8 mouse cellular contexts compared by ENCODE assay signal in the genomic region with DNA sequence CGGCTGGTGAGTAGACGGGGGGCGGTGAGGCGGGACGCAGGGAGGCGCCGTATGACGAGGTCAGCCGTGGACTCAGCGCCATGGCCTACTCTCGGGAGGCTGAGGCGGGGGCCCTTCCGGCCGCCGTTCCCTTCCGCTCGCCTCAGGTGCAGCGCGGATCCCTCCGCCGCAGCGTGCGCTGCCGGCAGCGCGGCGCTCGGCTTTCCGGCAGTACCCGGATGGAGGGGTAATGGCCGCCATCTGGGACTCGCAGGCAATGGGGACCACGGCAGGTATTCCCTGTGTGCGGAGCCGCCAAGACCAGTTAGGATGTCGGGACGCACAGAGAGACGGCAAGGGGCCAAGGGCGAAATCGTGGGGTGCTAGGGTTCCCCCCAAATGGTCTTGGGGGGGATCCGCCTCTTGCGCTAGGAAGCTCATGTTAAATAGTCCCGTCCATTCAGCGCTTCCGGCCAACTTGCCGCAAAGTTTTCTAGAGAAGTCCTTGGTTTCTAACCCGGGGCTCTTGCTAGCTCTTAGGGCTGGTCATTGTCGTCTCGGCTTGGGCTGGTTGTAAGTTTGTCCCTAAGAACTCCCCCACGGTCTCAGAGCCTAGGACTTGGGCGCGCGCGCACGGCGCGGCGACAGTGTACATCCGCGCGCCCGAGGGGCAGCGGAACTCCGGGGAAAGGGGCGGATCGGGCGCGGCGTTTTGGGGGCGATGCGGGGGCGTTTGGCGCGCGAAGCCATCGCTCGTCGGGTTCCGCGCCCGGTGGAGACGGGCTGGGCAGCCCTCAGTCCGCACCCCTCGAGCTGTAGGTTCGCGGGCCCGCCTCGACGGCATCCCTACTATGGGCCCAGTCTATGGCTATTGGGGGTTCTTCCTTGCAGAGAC. TPM values are rescaled to one million over a fixed set of nuclear protein-coding genes. Genes with fewer than 3 reads are reported as not detected.
A peak's percentile ranks its signal among the peaks of the same experiment; 100 is the strongest.
DNase-seq lines count a peak whose midpoint lies in the region; ATAC-seq and TF ChIP-seq lines count a peak whose summit lies in the region.

A gene (plus strand): TSS at position 187 of the 874 bp plus-strand sequence.

- DNase-seq in 416B (ENCODE audit: low read depth), result peak; percentile 84
- DNase-seq in brain, embryonic 14.5 days (ENCODE audit: low read depth), result peak; percentile 98
- DNase-seq in liver, adult 2 months (ENCODE audit: extremely low read depth, low read depth, low spot score), result peak; percentile 71
- peak; percentile 95 for DNase-seq in splenic B cell, adult 2 months (ENCODE audit: low read depth, low spot score)

- H3ac ChIP-seq in myocyte (ENCODE audit: control insufficient read depth, insufficient read length), result peak within 1 kb of the TSS; percentile 34

- peaks cover 15% of the 10 kb centered on the region for H3K4me1 ChIP-seq in erythroblast, embryonic 14.5 days (ENCODE audit: control insufficient read depth)
- no peaks in the 10 kb centered on the region for H3K4me1 ChIP-seq in heart, embryonic 11.5 days (ENCODE audit: control insufficient read depth, insufficient read depth, low read length)
- no peaks in the 10 kb centered on the region for H3K4me1 ChIP-seq in kidney, embryonic 16.5 days (ENCODE audit: insufficient read depth, low read length)
- peaks cover 3% of the 10 kb centered on the region; the same call in 1 of the 2 replicates for H3K4me1 ChIP-seq in liver, adult 2 months (ENCODE audit: control insufficient read depth, insufficient read depth, low read length)

- peaks cover 39% of the 10 kb centered on the region for H3K27me3 ChIP-seq in erythroblast, embryonic 14.5 days (ENCODE audit: control insufficient read depth)
- peaks cover 6% of the 10 kb centered on the region for H3K27me3 ChIP-seq in heart, embryonic 11.5 days (ENCODE audit: control insufficient read depth, insufficient read depth, low read length)
- peaks cover 24% of the 10 kb centered on the region for H3K27me3 ChIP-seq in kidney, embryonic 16.5 days (ENCODE audit: insufficient read depth, low read length)
- H3K27me3 ChIP-seq in liver, adult 2 months (ENCODE audit: control insufficient read depth, insufficient read depth, low read length), result no peaks in the 10 kb centered on the region
- no peaks in the 10 kb centered on the region for H3K27me3 ChIP-seq in myocyte (ENCODE audit: control insufficient read depth, insufficient read depth, insufficient read length)
- no peaks in the 10 kb centered on the region for H3K27me3 ChIP-seq in splenic B cell, adult 2 months (ENCODE audit: control insufficient read depth, insufficient read depth, low read length, poor library complexity, severe bottlenecking)

- peaks cover 4% of the 10 kb centered on the region for H3K9me3 ChIP-seq in erythroblast, embryonic 14.5 days (ENCODE audit: control insufficient read depth, low read length)
- H3K9me3 ChIP-seq in heart, embryonic 11.5 days (replicated peaks; ENCODE audit: control insufficient read depth, low read length), result peaks cover 3% of the 10 kb centered on the region; the same call in 1 of the 2 replicates
- peaks cover 6% of the 10 kb centered on the region; the same call in 1 of the 2 replicates for H3K9me3 ChIP-seq in kidney, embryonic 16.5 days (ENCODE audit: low read length)

- peak; percentile 85 for ATAC-seq in heart, embryonic 11.5 days (replicated peaks; ENCODE audit: insufficient number of reproducible peaks, low FRiP score, low TSS enrichment)
- peak; percentile 94 for ATAC-seq in kidney, embryonic 16.5 days (ENCODE audit: low FRiP score, low TSS enrichment)

- H3K9ac ChIP-seq in heart, embryonic 11.5 days (ENCODE audit: low read depth, low read length), result peak within 1 kb of the TSS; percentile 90
- H3K9ac ChIP-seq in kidney, embryonic 16.5 days (replicated peaks; ENCODE audit: low read length), result peak within 1 kb of the TSS; percentile 84
- H3K9ac ChIP-seq in liver, adult 2 months (ENCODE audit: low read depth, low read length), result peak within 1 kb of the TSS; percentile 69

- peak within 1 kb of the TSS; percentile 87 for H3K4me3 ChIP-seq in erythroblast, embryonic 14.5 days (replicated peaks)
- peak within 1 kb of the TSS; percentile 72 for H3K4me3 ChIP-seq in heart, embryonic 11.5 days (ENCODE audit: low read depth, low read length)
- peak within 1 kb of the TSS; percentile 87 for H3K4me3 ChIP-seq in kidney, embryonic 16.5 days (ENCODE audit: low read length)
- H3K4me3 ChIP-seq in liver, adult 2 months (ENCODE audit: insufficient read depth, low read depth, low read length), result peak within 1 kb of the TSS; percentile 83
- peak within 1 kb of the TSS; percentile 49 for H3K4me3 ChIP-seq in myocyte

- H3K36me3 ChIP-seq in erythroblast, embryonic 14.5 days (ENCODE audit: control insufficient read depth), result no peaks in the 10 kb centered on the region
- H3K36me3 ChIP-seq in heart, embryonic 11.5 days (ENCODE audit: control insufficient read depth, insufficient read depth, low read length), result no peaks in the 10 kb centered on the region
- H3K36me3 ChIP-seq in kidney, embryonic 16.5 days (ENCODE audit: insufficient read depth, low read length), result no peaks in the 10 kb centered on the region
- no peaks in the 10 kb centered on the region for H3K36me3 ChIP-seq in liver, adult 2 months (ENCODE audit: control insufficient read depth, insufficient read depth, low read length)
- H3K36me3 ChIP-seq in myocyte (ENCODE audit: control insufficient read depth, insufficient read depth), result no peaks in the 10 kb centered on the region
- H3K36me3 ChIP-seq in splenic B cell, adult 2 months (ENCODE audit: control insufficient read depth, insufficient read depth, low read length, poor library complexity, severe bottlenecking), result no peaks in the 10 kb centered on the region

- H3K4me2 ChIP-seq in heart, embryonic 11.5 days, result peak within 1 kb of the TSS; percentile 78
- peak within 1 kb of the TSS; percentile 83 for H3K4me2 ChIP-seq in kidney, embryonic 16.5 days (replicated peaks; ENCODE audit: low read depth, low read length)
- H3K4me2 ChIP-seq in myocyte (ENCODE audit: low read depth), result peak within 1 kb of the TSS; percentile 55

- no peaks in the 10 kb centered on the region for H3K79me2 ChIP-seq in liver, adult 2 months (ENCODE audit: control insufficient read depth, insufficient read depth, low read length)
- H3K79me2 ChIP-seq in myocyte (ENCODE audit: control insufficient read depth, insufficient read depth), result no peaks in the 10 kb centered on the region

- peak; percentile 88 for TF ChIP-seq POLR2A in brain, embryonic 14.5 days (IDR thresholded peaks at IDR 0.05; ENCODE audit: borderline replicate concordance, extremely low read depth, insufficient read depth, insufficient read length, poor library complexity, severe bottlenecking)
- 0 out of 2 replicates have a peak, but pooled peaks have one; percentile 34 for TF ChIP-seq POLR2A in liver, adult 2 months (IDR thresholded peaks at IDR 0.05; ENCODE audit: extremely low read depth, insufficient read depth, low read length)
- peak; percentile 69 for TF ChIP-seq POLR2A in myocyte (IDR thresholded peaks at IDR 0.05; ENCODE audit: insufficient read length, low read depth)

- whole genome bisulfite sequencing in heart, embryonic 11.5 days (ENCODE audit: insufficient replicate concordance), result under 1% methylated on average over 89 of the region's 89 CpGs
- under 1% methylated on average over 89 of the region's 89 CpGs for WGBS in kidney, embryonic 16.5 days
- under 1% methylated on average over 89 of the region's 89 CpGs for WGBS in liver, adult 2 months

- peak within 1 kb of the TSS; percentile 94 for H3K27ac ChIP-seq in heart, embryonic 11.5 days (ENCODE audit: low read depth, low read length)
- H3K27ac ChIP-seq in kidney, embryonic 16.5 days (ENCODE audit: low read length), result peak within 1 kb of the TSS; percentile 95
- peak within 1 kb of the TSS; percentile 73 for H3K27ac ChIP-seq in liver, adult 2 months (replicated peaks; ENCODE audit: insufficient read depth, low read depth, low read length)

- TF ChIP-seq CTCF in brain, embryonic 14.5 days (IDR thresholded peaks at IDR 0.05; ENCODE audit: borderline replicate concordance, extremely low read depth, insufficient read depth, insufficient read length), result no peak
- no peak for TF ChIP-seq CTCF in liver, adult 2 months (IDR thresholded peaks at IDR 0.05; ENCODE audit: low read depth, low read length)

TF ChIP-seq in myocyte, 11 proteins besides CTCF, POLR2A, EP300 and RAD21:
- TF ChIP-seq TCF3 (IDR thresholded peaks at IDR 0.05; ENCODE audit: insufficient read length, low read depth) (no peak), USF1 (IDR thresholded peaks at IDR 0.05; ENCODE audit: low read depth) (no peak), TCF12 (IDR thresholded peaks at IDR 0.05; ENCODE audit: insufficient read depth, poor library complexity, severe bottlenecking) (no peak), SRF (IDR thresholded peaks at IDR 0.05; ENCODE audit: control insufficient read depth, insufficient read length, low read depth) (no peak), MYOG (IDR thresholded peaks at IDR 0.05; ENCODE audit: control insufficient read depth in 1 of 3, insufficient read depth in 1 of 3, insufficient read length in 2 of 3, low read depth in 2 of 3) (no peak), POLR2AphosphoS2 (IDR thresholded peaks at IDR 0.05; ENCODE audit: insufficient read length, low read depth) (peak; percentile 44)
TF ChIP-seq in myocyte: peak in this region for 1.

RNA-seq across cellular contexts. Expression of the gene that starts here (rescaled TPM):
- 6.6 and 6.8 TPM in 2 replicates for polyA plus RNA-seq in brain, embryonic 14.5 days (2012; rRNA removed)
- 0.02 TPM in 1 of 2 replicates, not detected in the other for polyA plus RNA-seq in erythroblast, embryonic 14.5 days (2012)
- polyA plus RNA-seq in heart, embryonic 11.5 days (2014; fragmentation: Nextera tagmentation; extraction: Ambion mirVana), result 9.1 and 11.7 TPM in 2 replicates
- 11.6 and 12.7 TPM in 2 replicates for polyA plus RNA-seq in kidney, embryonic 16.5 days (2015; fragmentation: Nextera tagmentation; extraction: Ambion mirVana)
- total RNA-seq in liver, adult 2 months (2014; rRNA removed), result 6.7 and 7.0 TPM in 2 replicates
- 0.22 and 0.51 TPM in 2 replicates for polyA plus RNA-seq in liver, adult 2 months (2012; rRNA removed)
- polyA plus RNA-seq in myocyte (2012; fragmentation: generic; extraction: Trizol), result 0.86 TPM

Comparison
In these comparisons a context has a peak if more than half of its experiments do, and no peak if none do; other contexts are left out.
1. Peak in every context shown above with its lines: DNase-seq, ATAC-seq, H3K4me3 ChIP-seq and H3K27ac ChIP-seq.
2. POLR2A ChIP-seq: peak in every context shown above with its lines; median percentile 88 in brain, embryonic 14.5 days; 69 in myocyte; 34 in liver, adult 2 months.